Mouse (Mus musculus): ENCODE data around the gene Mfsd12.

DNA sequence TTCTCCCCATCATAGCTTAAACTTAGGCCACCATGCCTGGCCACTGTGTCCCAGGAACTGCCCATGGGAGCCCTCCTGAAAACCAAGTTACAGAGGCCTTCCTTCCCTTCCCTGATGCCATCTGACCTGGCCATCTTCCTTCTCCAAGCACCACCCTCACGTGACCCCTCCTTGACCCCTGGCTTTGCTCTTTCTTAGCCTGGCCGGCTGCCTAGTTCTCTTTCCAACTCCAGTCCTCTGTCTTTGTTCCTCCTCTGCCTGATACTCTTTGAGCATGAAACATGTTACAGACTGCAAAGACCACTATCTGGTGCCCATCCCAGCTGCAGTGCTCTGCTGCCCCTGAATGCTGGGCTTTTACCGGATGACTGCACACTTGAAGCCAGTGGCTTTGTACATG, 32.1 kb downstream of the Mfsd12 start:
- TF ChIP-seq POLR2A (IDR thresholded peaks at IDR 0.05; ENCODE audit: borderline replicate concordance, control insufficient read depth, low read depth, low read length) (no peak), CTCF (IDR thresholded peaks at IDR 0.05; ENCODE audit: control insufficient read depth, insufficient read depth, low read length) (no peak)

Data from bone marrow, adult 2 months (tissue).